Mouse (Mus musculus) fat pad, adult 2 months (tissue): ENCODE data around the gene Glrp1.

Source experiments
- DNase-seq: peaks from one replicate; pipeline ENCODE4 v3.0.0-alpha.2; 2011; ENCODE audit warnings: low read depth, low spot score; ENCODE audit errors: extremely low read depth

Glrp1 gene

DNA sequence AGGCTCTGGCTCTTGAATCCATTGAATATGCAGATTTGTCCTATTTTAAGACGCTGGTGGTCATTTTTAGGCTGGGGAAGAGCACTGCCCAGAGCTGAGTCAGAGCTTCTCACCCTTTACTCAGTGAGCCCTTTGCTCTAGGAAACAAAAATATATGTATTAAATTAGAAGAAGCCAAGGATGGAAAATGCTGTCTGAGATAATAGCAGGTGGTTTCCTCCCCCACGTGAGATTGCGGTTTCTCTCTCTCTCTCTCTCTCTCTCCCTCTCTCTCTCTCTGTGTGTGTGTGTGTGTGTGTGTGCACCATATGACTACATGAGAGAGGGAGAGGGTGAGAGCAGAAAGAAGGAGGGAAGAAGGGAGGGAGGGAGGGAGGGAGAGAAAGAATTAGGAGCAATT is 12.5 kb downstream of the Glrp1 start:
- DNase-seq, result no peak

DNA sequence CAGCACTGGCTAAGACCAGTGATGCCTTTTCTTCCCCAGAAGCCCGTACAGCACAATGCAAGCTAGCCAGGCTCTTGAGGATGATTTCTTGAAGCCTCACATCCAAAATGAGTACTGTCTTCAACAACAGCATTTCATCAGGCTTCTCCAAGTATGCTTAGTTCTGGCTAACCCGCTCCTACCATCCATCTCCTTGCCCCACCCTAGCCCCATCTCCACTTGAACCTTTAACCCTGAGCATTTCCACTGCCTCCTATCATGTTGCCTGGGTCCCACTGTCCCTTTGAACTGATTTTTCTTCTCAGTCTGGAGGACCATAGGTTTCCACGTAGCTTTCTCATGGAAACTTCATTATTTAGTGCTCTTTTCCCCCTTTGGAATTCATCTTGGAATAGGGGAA is 17.5 kb downstream of the Glrp1 start:
- no peak for DNase-seq

DNA sequence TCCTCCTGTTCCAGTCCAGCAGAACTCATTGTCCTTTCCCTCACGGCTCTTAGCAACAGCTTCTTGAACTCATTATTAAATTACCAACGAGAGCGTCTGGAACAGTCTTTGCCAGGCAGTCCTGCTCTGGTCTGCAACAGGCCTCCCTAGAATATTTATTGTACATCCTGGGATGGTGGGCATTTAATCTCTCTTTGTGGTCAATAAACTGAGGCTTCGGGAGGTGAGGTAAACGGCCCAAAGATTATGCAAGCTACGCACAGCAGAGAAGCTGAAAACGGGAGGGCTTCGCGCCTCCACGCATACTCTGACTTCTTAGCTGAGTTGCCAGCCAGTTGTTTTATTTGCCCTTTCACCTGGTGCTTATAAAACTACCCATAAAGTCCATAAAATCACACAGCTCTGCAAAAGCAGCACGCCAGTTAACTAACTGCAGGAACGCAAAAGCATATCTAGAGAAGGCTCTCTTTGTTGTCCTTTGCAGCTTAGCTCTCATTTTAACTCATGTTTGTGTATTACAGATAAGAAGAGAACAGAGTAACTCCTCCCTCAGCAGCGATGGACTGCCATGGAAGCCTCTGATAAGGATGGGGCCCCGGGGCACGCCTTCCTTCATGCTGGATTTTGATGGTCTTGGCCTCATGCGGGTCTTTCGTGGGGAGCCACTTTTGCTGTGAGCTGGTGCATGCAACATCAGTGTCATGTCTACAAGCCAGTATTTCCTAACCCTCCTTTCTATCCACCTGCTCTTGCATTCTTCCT is 18.1 kb downstream of the Glrp1 start:
- no peak for DNase-seq

DNA sequence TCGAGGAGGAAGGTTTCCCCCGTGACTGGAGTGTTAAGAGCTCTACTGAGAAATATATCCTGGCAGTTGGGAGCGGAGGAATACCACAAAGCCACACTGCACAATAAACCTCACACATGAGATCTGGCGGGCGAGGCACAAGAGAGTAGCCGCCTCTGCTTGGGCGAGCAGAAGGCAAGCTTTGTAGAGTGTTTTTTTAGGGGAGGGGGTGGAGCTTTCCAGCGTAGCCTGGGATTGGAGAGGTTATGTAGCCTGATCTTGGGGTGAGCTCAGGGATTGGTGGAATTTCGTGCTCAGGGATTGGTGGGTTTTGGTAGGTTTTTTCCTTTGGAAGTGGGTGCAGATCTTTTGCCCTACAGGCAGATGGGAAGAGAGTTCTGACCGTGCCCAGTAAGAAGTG is 19.7 kb downstream of the Glrp1 start:
- DNase-seq, result no peak

DNA sequence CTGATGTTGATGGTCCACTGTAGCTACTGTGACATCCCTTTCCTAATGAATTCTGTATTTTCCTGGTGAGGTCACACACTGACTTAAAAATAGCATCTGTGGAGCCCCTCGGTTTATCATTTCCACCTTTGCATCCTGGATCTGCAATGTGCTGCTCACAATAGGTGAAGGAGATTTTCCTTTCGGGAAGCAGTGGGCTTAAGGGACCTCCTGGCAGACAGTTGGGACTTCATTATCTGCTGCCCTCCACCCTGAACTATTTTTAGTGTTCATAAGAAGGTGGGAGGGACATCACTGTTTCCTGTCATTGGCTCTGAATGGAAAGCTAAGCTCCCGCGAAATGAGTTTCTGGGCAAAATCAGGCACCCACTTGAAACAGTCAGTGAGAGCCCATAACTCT is 20.9 kb downstream of the Glrp1 start:
- DNase-seq, result no peak

DNA sequence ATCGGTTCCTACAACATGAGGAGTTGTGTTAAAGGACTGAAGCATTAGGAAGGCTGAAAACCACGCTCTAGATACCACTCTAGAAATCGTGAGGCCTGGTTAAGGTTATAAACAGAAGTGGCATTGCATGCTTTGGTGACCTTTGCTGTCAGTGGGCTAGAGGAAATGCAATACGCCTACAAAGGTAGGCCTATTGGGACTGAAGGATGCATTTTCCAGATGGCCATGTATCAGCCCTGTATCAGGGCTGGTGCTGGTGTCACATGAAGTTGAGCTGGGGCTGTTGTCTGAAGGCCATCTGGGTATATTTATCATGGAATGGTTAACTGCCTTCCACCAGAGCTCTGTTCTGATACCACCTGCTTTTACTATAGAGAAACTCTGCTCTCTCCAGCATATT is 23.5 kb downstream of the Glrp1 start:
- DNase-seq, result no peak

DNA sequence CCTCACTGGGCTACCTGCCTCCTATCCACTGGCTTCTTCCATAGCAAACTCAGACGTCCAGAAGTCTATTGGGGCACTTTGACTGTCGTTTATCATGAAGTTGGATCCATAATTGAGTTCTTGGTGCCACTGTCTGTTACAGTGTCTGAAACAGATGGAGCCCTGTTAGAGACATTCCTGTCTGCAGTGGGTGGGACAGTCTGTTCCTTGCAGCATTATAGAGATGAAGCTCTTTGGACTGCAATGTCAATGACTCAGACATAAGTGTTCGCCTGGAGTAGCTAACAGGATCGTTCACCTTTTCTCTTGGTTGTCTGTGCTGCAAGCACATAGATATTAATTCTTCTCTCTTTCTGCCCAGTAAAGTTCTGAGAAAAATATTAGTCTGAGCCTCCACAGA is 25.8 kb downstream of the Glrp1 start:
- no peak for DNase-seq

DNA sequence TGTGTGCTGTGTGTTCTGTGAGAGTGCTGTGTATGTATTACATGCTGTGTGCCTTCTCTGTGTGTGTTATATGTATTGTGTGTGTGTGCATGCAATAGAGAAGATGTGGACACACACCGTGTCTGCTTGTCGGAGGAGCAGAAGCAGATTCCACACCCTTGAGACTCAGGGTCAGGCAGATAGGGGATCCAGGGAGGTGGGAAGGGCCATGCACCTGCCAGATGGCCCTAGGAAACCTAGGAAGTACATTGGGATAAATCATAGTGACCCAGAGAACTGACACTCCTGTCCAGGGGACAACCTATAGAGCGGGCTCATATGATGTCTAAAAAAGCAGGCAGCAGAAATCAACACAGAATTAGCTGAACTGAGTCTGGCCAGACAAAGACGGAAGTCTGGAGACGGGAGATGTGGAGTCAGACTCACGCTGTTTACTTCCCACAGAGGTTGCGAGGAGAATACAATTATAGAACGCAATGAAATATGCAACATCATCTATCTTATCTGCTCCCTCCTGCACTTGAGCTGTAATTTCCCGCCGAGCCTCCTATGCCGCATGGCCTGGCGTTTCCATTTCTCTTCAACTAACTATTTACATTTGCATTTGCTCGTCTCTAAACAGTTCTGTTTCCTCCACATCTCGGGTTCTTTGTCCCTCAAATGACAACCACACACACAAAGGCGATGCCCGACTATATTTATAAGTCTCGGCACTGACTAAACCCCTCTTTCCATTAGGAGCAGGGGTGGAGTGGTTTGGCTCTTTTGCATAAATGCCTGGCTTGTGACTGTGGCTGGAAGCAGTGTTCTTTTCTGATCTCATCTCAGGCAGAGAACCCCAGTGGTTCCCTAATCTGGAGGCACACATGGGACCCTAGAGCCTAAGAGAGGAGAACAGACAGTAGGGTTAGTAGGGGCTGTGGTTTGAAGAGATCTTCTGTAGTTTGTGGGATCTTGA is 27.4 kb downstream of the Glrp1 start:
- no peak for DNase-seq

DNA sequence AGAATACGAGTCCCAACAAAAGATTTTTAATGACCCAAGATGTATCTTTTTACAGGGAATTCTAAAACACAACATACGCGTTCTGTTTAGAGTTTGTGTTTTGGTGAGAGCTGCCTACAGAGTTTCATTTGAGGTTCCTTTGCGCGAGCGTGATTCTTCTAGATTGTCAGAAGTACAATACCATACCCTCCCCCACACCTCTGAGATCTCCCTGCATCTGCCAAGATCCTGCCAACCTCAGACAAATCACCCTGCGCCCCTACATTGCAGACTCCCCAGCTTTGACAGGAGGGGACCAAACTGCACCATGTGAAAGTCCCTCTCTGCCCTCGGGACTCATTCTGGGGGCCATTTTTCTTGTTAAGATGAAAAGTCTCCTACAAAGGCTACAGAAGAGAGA is 29.3 kb downstream of the Glrp1 start:
- no peak for DNase-seq

DNA sequence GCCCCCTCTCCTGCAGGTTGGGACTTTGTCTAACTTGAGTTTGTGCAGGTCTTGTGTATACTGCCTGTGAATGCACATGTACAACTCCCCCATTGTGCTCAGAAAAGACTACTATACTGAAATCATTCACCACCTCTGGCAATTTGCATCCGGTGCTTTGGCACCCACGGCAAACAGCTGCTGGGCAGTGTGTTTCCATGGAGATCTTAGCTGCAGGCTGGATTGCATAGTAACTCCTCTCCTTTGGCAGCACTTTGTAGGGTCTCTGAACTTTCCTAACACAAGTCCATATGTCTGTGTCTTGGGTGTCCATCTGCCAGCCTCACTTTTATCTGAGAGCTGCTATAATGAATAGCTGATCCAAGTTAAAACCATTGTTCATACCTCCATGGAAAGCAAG is 31.7 kb downstream of the Glrp1 start:
- DNase-seq, result no peak

DNA sequence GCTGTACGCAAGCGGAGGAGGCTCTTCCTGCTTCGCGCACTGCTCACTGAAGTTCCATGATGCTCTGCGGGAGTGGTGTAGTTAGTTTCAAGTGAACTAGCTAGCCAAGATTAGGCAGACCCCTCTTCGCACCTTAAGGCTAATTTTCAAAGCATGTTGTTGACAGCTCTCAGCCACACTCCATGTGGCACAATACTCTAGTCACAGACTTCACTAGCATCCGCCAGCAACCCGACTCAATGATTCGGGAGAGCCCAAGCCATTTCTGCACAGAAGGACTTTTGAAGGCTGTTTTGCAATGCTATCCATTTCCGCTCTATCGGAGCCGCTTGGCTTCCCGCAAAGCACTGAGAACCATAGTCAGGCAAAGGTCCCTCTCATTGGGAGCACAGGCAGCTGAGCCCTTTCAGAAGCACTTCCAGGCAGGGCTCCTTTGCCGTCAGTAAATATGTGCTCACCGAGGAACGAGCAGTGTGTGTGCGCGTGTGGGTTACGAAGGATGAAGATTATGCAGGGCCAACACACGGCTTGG is 33.2 kb downstream of the Glrp1 start:
- DNase-seq, result no peak

DNA sequence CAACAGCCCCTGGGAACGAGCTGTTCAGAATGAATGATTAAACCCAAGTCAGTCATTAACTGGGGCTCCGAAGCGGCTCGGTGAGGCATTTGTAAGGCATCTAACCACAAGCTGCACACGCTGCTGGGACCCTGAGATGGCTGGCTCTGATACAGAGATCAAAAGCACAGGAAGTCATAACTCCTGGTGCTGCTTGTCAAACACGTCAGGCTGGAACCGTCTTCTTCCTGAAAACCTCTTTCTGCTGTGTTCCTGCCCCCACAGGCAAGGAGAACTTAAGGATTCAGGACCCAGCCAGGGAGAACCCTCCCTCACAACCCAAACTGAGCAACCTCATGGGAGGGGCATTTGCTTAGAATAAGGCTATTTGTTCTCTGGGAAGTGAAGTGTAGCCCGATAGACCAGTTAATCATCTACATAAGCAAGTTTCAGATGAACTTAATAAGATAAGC is 34.3 kb downstream of the Glrp1 start:
- DNase-seq, result no peak

DNA sequence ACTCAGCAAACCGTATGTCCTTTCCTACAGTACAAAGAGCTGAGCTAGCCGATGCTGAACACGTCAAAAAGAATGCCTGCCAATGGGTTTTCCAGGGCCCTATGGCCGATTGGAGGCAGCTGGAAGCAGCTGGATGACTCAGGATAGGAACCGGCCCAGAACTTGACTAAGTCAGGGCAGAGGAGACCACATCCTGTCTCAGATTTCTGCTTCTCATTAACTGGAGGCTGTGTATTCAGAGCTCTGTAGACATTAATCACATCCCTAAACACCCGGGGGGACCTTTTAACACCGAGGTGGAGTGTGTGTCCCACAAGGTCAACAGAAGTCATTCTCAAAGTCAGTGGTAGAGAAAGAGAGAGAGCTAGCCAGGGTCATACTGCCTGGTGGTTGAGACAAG is 35.3 kb downstream of the Glrp1 start:
- DNase-seq, result no peak

DNA sequence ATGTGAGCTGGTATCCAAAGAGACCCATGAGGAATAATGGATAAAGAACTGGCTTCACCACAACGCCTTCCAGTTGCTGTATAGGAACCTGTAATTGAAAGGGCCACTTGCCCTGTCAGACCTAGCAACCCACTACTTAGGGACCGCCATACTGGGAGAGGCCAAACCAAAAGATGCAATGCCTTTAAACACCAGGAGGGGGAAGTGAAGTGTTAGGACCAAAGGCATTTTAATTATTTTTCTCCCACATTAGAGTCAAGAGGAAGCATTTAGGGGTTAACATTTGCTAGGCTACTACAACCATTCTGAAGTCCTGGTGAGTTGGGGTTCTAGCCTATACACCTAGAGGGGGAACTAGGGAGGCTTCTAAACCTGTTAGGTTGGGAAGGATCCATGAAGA is 36.0 kb downstream of the Glrp1 start:
- no peak for DNase-seq

DNA sequence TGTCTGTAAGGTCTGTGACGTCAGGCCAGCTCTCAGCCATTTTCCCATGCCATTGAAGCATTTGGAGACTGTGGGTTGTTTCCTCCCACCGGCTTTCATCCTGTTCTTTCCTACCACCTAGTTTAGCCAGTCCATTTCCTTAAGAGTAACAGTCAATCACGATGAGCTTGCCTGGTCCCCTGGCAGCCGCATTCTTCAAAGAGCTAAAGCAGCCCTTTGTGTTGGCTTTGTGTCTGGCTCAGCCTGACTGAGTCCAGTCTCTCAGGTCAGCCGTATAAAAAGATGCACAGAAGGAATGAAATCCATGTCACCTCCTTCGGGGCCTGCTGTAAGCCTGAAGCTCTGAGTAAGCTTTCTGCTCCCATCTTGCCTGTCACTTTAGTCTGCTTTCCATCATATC is 37.6 kb downstream of the Glrp1 start:
- DNase-seq, result no peak

DNA sequence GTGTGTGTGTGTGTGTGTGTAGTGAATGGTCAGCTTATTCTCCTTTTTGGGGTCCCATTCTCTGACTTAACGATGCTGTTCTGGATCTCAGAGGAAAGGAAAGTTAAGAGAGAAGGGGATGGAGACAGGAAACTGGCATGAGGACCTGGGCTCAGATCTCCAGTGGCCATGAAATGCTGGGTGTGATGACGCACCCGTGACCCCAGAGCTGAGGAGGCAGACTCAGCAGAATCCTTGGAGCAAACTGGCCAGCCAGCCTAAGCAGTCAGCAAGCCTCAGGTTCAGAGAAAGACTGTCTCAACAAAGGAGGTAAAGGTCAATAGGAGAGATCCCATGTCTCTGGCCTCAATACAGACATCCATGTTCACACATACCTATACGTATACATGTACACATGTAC is 40.1 kb downstream of the Glrp1 start:
- no peak for DNase-seq

DNA sequence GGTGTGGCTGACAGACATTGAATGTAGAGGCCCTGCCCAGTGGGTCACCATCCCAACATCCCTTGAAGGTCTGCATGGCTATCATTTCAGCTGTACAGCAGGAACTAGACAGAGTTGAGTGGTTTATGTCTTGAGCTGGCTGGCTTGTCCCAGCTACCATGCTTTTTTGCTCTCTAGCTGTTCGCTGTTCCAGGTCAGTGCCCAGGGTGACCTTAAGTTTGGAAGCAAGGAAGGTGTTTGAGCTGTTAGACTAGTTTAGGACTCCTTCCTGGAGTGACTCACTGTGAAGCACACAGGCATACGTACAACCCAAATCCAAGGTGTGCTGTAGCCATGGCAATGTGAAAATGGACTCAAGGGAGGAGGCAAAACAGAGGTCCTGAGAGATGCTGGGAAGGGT is 41.5 kb downstream of the Glrp1 start:
- DNase-seq, result no peak

DNA sequence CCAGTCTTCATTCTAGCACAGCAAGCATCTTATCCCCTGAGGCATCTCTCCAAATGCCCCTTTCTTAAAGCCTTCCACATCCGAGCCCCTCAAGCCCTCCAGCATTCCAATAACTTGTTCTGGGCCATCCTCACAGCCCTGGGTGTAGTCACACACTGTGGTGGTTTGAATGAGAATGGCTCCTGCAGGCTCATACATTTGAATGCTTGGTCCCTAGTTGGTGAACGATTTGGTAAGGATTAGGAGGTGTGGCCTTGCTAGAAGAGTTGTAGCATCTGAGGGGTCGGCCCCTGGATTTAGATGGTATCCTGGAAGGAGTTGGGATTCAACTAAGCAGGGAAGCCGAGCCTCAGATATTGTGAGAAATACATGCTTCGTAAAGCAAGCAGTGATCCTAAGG is 42.0 kb downstream of the Glrp1 start:
- no peak for DNase-seq

DNA sequence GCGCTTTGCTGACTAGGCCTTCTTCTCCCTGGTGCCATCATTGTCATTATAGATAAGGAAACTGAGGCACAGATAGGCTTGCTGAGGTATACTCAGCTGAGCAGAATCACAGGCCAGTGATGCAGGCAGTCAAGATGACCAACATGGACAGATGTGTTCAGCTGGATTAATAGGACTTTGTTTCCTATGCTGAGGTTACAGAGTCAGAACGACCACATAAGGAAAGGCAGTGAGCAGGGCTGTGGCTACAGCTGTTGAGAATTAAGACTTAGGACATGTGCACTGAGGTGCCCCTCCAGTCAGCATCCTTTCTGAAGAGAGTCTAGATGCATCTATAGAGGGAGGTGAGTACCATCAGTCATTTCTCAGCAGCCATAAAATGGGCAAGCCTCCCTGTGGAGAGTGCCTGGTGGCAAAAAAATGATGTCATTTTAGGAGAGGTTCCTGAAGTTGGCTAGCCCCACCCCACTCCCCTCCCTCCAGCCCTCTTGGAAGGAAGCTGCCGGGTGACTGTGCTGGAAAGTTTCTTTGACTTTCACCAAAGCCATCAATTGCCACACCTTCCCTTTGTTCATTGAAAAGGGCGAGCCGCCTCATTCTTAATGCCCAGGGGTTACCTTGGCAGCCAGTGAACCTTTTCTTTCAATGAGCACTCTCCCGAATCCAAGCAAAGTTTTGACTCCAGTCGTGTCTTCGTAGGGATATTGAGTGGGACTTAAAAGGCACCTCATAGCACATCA is 43.4 kb downstream of the Glrp1 start:
- no peak for DNase-seq

DNA sequence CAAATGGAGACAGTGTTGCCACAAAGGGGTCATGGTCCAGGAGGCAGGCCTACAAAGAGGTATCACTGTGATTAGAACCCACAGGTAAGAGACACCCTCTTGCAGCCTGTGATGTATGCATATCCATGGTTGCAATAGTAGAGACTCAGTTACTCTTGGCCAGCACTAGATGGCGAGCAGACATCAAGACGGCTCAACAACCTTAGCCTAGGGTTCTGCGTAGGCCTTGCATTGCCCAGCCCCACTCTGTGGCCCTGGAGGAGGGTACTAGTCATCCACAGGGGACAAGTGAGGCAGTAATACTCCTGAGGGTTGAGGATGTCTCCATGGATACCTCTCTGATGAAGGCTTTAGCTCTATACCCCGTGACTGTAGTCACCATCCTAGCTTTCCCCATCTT is 44.1 kb downstream of the Glrp1 start:
- DNase-seq, result no peak
